Mouse (Mus musculus) neural tube, embryonic 12.5 days (tissue): Measurements from ENCODE around the gene Col4a3. TPM values are rescaled to one million over a fixed set of nuclear protein-coding genes. Genes with fewer than 3 reads are reported as not detected.

Source experiments
- ATAC-seq: fragments of 200-750 bp; cut with Nextera tagmentation; 2 replicates; pipeline ENCODE4 v1.8.0; 2017; ENCODE audit warnings: low read depth, mild to moderate bottlenecking, moderate TSS enrichment, moderate library complexity; ENCODE audit not compliant: low FRiP score
- H3K27ac ChIP-seq: fragments of 300-500 bp; sonication (generic); 2 replicates; pipeline ENCODE4 v1.5.1; 2016
- H3K27me3 ChIP-seq: fragments of 300-500 bp; sonication (generic); replicated peaks from 2 replicates; pipeline ENCODE4 v1.6.1; 2016; ENCODE audit warnings: mild to moderate bottlenecking
- H3K36me3 ChIP-seq: fragments of 300-500 bp; sonication (generic); 2 replicates; pipeline ENCODE4 v1.6.1; 2016; ENCODE audit warnings: mild to moderate bottlenecking
- H3K4me1 ChIP-seq: fragments of 300-500 bp; sonication (generic); 2 replicates; pipeline ENCODE4 v1.6.1; 2016
- H3K4me2 ChIP-seq: fragments of 300-500 bp; sonication (generic); replicated peaks from 2 replicates; pipeline ENCODE4 v1.6.1; 2016; ENCODE audit warnings: mild to moderate bottlenecking
- H3K4me3 ChIP-seq: fragments of 300-500 bp; sonication (generic); 2 replicates; pipeline ENCODE4 v1.5.1; 2016
- H3K9ac ChIP-seq: fragments of 300-500 bp; sonication (generic); 2 replicates; pipeline ENCODE4 v1.6.1; 2016; ENCODE audit warnings: mild to moderate bottlenecking
- H3K9me3 ChIP-seq: fragments of 300-500 bp; sonication (generic); 2 replicates; pipeline ENCODE4 v1.6.1; 2016; ENCODE audit warnings: mild to moderate bottlenecking
- WGBS: fragments of 180-500 bp; shearing (Covaris S2); methylation state at CpG from one replicate; pipeline ENCODE4 v1.1.7; 2016; 5-methylcytosine and 5-hydroxymethylcytosine counted together
- polyA plus RNA-seq: library from polyadenylated mRNA; unstranded; fragments of >200 nt; fragmentation: Nextera tagmentation; extraction: Ambion mirVana; gene quantifications from 2 replicates; pipeline ENCODE4 v1.2.1, GENCODE M21; 2016

Gene Col4a3
- polyA plus RNA-seq, 1 experiment from 2014 or later, result 0.23 TPM

DNA sequence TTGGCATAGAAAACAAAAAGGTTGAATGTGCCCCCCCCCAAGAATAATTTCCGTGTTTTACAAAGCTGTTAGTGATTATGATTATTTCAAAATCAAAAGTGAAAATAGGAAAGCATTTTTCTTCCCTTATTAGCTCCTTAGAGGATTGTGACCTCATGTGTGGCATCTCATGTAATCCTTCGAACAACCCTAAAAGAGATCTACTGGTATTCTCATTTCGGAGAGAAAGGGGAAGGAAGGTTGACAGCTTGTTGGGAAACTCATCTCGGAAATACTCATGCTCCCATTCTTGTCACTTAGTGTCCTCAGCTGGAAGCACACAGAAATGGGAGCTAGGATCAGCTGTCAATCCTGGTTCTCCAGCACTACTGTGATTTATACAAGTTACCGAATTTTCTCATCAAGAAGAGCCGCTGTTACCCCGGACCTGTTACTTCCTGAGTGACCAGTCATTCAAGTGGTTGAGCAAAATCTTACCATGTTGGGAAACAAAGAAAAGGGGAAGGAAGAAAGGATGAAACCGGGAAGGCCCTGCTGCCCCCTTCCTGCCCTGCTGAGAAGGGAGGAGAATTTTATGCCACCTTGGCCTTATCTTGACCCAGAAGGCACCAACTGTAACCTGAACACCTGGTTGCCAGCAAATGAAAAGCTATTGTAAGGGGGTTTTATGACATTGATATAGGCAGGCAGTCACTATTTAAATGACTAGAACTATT lies 174.9 kb downstream of the Col4a3 start:
- no peak for ATAC-seq

GRCm38 (mm10) chr1:82762274-82762673 lies 175.6 kb downstream of the Col4a3 start:
- 90% methylated on average over 1 of the region's 1 CpGs for WGBS
- Histone ChIP-seq H3K27ac (no peak overlapping the region), H3K36me3 (peaks cover 13% of the 10 kb centered on the region), H3K4me3 (no peak overlapping the region), H3K9me3 (no peaks in the 10 kb centered on the region), H3K4me1 (no peaks in the 10 kb centered on the region), H3K4me2 (no peak overlapping the region), H3K27me3 (no peaks in the 10 kb centered on the region), H3K9ac (no peak overlapping the region)
- ATAC-seq, result no peak

More for the DNA sequence above, 174.9 kb downstream of the Col4a3 start:
- peaks cover 13% of the 10 kb centered on the region for H3K36me3 ChIP-seq
- H3K4me1 ChIP-seq, result no peaks in the 10 kb centered on the region
- no peak overlapping the region for H3K27ac ChIP-seq
- 92% methylated on average over 8 of the region's 8 CpGs for WGBS
- no peaks in the 10 kb centered on the region for H3K9me3 ChIP-seq
- H3K9ac ChIP-seq, result no peak overlapping the region
- no peaks in the 10 kb centered on the region for H3K27me3 ChIP-seq
- H3K4me2 ChIP-seq, result no peak overlapping the region
- no peak overlapping the region for H3K4me3 ChIP-seq

DNA sequence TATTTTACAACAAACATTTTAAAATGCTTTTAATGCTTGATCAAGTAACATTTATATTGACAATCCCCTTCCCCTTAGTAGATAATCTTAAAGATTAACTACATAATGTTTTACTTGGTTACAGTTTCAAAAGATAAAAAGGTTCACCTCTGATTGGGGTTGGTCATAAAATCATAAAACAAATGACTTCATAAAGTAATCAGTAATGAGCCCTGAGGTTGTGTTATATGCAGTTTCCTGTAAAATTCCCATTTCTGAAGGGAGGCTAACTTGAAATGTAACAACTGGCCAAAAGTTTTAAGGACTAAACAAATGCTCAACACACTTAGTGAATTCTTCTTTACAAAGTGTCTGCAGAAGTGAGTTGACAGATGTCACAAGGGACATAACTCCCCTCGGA lies 179.5 kb downstream of the Col4a3 start:
- H3K36me3 ChIP-seq, result peaks cover 8% of the 10 kb centered on the region
- H3K4me3 ChIP-seq, result no peak overlapping the region
- H3K4me2 ChIP-seq, result no peak overlapping the region
- H3K9ac ChIP-seq, result no peak overlapping the region
- no peak overlapping the region for H3K27ac ChIP-seq
- no peaks in the 10 kb centered on the region for H3K27me3 ChIP-seq
- H3K9me3 ChIP-seq, result no peaks in the 10 kb centered on the region
- no peak for ATAC-seq
- 78% methylated on average over 1 of the region's 1 CpGs for WGBS
- H3K4me1 ChIP-seq, result no peaks in the 10 kb centered on the region

- H3K9me3 ChIP-seq, result no peaks in the 10 kb centered on the region
- H3K27ac ChIP-seq, result no peak overlapping the region
- H3K4me1 ChIP-seq, result no peaks in the 10 kb centered on the region
- no peak for ATAC-seq
- H3K4me3 ChIP-seq, result no peak overlapping the region
- H3K9ac ChIP-seq, result no peak overlapping the region
- WGBS, result 87% methylated on average over 4 of the region's 4 CpGs
- H3K36me3 ChIP-seq, result peaks cover 7% of the 10 kb centered on the region
- no peaks in the 10 kb centered on the region for H3K27me3 ChIP-seq
- H3K4me2 ChIP-seq, result no peak overlapping the region
Measured at GRCm38 (mm10) chr1:82766641-82767040, 179.9 kb downstream of the Col4a3 start.

DNA sequence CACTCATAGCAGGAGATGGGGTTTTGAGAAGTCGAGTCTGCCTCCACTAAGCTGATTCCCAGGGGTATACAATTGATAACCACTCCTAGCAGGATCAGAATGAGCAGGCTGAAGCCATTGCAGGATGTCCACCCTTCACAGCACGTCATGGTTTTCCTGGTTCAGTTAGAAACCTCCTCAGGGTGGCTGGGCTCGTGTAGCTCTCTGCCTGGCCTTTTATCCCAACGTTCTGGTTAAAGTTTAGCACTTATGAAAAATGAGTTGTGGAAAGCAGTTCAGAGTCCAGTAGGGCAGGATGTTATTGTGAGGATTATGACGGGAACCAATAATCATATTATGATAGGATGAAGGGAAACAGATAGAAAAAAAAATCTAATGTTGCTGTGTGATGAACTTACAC lies 181.5 kb downstream of the Col4a3 start, which contains the start of gene Tm4sf20:
Gene Tm4sf20, minus strand, starts transcription at position 193 of the 400 bp plus-strand sequence.
- Histone ChIP-seq H3K27ac (no peak within 1 kb of the TSS), H3K27me3 (no peaks in the 10 kb centered on the region), H3K36me3 (no peaks in the 10 kb centered on the region), H3K4me2 (no peak within 1 kb of the TSS), H3K4me3 (no peak within 1 kb of the TSS), H3K9ac (no peak within 1 kb of the TSS), H3K4me1 (no peaks in the 10 kb centered on the region), H3K9me3 (no peaks in the 10 kb centered on the region)
- 80% methylated on average over 5 of the region's 5 CpGs for whole genome bisulfite sequencing
- no peak for ATAC-seq

DNA sequence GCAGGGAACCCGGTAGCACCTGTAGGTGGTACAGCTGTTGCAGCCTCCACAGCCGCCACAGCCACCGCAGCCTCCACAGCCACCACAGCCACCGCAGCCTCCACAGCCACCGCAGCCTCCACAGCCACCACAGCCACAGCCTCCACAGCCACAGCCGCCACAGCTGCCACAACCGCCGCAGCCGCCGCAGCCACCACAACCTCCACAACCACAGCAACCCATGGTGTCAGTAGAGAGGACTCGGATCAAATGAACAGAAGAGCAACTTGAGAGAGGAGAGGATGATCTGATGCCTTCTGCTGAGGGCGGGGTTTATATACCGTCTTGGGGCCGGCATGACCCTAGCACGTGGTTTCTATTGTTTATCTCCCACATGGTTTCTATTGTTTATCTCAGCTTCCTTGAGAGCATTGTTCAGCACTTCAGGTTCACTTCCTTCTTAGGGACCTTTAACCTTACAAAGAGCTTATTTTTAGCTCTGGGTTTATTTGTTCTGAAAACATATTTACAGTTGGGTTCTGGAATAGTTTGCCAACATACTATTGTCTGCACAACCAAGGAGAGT lies 184.4 kb downstream of the Col4a3 start, which contains the start of gene Gm47791:
Gene Gm47791, minus strand, starts transcription at position 222 of the 565 bp plus-strand sequence.
- no peaks in the 10 kb centered on the region for H3K9me3 ChIP-seq
- no peaks in the 10 kb centered on the region for H3K27me3 ChIP-seq
- WGBS, result 86% methylated on average over 12 of the region's 15 CpGs
- H3K27ac ChIP-seq, result no peak within 1 kb of the TSS
- no peaks in the 10 kb centered on the region for H3K4me1 ChIP-seq
- H3K4me3 ChIP-seq, result no peak within 1 kb of the TSS
- no peak for ATAC-seq
- no peak within 1 kb of the TSS for H3K9ac ChIP-seq
- no peak within 1 kb of the TSS for H3K4me2 ChIP-seq
- no peaks in the 10 kb centered on the region for H3K36me3 ChIP-seq

Other genes starting within 250 kb of the Col4a3 start
- gene Col4a4, start 72 bp upstream of the Col4a3 start, polyA plus RNA-seq, result 0.10 and 0.14 TPM in 2 replicates
- 272 and 294 TPM in 2 replicates for gene Mff, start 138.0 kb downstream of the Col4a3 start, polyA plus RNA-seq
- gene Tm4sf20, start 181.5 kb downstream of the Col4a3 start, polyA plus RNA-seq, result 0.22 TPM in 1 of 2 replicates, not detected in the other
- gene Gm47791, start 184.3 kb downstream of the Col4a3 start, polyA plus RNA-seq, result not detected in 2 replicates